Mouse (Mus musculus): ENCODE data around the gene Rhov. TPM values are rescaled to one million over a fixed set of nuclear protein-coding genes. Genes with fewer than 3 reads are reported as not detected.

The Rhov gene
- polyA plus RNA-seq, 1 experiment from 2014 or later, result 2.2 TPM

DNA sequence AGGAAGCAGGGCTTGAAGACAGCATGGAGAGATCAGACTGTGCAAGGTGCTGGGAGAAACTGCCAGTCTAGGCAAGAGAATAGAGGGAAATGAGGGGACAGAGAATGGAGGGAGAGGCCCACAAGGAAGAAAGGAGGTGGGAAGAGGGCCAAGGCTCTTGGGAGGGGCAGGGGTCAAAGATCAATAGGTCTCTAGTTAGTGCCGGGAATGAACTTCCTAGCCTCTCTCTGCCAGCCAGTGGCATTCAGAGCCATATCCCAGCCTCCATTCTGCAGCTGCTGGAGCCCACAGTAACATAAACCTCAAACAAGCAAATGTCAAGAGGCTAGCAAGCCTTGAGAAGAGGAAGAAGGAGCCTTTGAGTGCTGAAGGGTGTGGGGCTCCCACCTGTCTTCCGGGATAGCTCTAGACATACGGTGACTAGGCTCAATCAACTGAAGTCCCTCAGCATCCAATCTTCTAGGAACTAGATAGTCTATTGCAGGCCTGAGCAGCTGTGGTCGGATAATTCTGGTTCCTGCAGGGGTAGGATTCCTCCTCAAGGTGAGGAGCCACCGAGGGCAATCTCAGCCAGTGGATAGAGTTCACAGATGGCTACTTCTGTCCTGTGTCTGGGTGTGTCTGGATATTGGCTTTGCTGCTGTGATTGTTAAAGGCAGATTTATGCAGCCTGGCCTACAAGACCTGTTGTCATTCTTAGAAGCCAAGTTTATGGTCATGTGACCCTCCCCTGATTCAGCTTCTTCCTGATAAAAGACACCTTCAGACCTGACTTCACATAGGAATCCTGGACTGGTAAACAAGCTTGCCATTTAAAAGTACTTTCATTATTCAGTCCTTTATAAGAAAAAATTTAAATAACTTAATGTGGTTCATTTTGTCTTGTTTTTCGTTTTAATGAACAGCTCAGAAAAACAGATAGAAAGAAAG is 41.0 kb downstream of the Rhov start, which contains the start of gene Ppp1r14d:
Ppp1r14d (minus strand) TSS at position 132 of the 930 bp plus-strand sequence.
- H3K36me3 ChIP-seq (replicated peaks; ENCODE audit: control insufficient read depth, insufficient read depth, low read depth, low read length), result no peaks in the 10 kb centered on the region
- H3K9ac ChIP-seq (replicated peaks; ENCODE audit: low read length), result no peak within 1 kb of the TSS
- no peak for ATAC-seq (replicated peaks; ENCODE audit: insufficient number of reproducible peaks, low FRiP score, low TSS enrichment, low read depth)
- no peak within 1 kb of the TSS for H3K4me3 ChIP-seq (ENCODE audit: low read depth, low read length)
- 68% methylated on average over 6 of the region's 6 CpGs for WGBS
- no peaks in the 10 kb centered on the region for H3K27me3 ChIP-seq (ENCODE audit: control insufficient read depth, insufficient read depth, low read length)
- H3K27ac ChIP-seq (replicated peaks; ENCODE audit: low read depth, low read length), result no peak within 1 kb of the TSS
- DNase-seq (ENCODE audit: low spot score), result no peak
- H3K9me3 ChIP-seq (replicated peaks; ENCODE audit: control insufficient read depth, low read length), result no peaks in the 10 kb centered on the region
- no peaks in the 10 kb centered on the region for H3K4me1 ChIP-seq (ENCODE audit: control insufficient read depth, insufficient read depth, low read length)
- H3K4me2 ChIP-seq (ENCODE audit: low read depth, low read length), result no peak within 1 kb of the TSS

Other genes with a start within 250 kb of the Rhov start
- gene Ccdc32, start 241.9 kb downstream of the Rhov start, polyA plus RNA-seq (2014; fragmentation: Nextera tagmentation; extraction: Ambion mirVana), result 22.6 and 26.4 TPM in 2 replicates
- gene Rpusd2, start 236.5 kb downstream of the Rhov start, polyA plus RNA-seq (2014; fragmentation: Nextera tagmentation; extraction: Ambion mirVana), result 4.7 and 6.2 TPM in 2 replicates
- 40.8 and 43.2 TPM in 2 replicates for gene Knl1, start 224.2 kb downstream of the Rhov start, polyA plus RNA-seq (2014; fragmentation: Nextera tagmentation; extraction: Ambion mirVana)
- 79.2 and 82.1 TPM in 2 replicates for gene Rad51, start 158.5 kb downstream of the Rhov start, polyA plus RNA-seq (2014; fragmentation: Nextera tagmentation; extraction: Ambion mirVana)
- 43.1 and 44.2 TPM in 2 replicates for gene Rmdn3, start 114.2 kb downstream of the Rhov start, polyA plus RNA-seq (2014; fragmentation: Nextera tagmentation; extraction: Ambion mirVana)
- 2.9 and 6.4 TPM in 2 replicates for gene Gchfr, start 103.5 kb downstream of the Rhov start, polyA plus RNA-seq (2014; fragmentation: Nextera tagmentation; extraction: Ambion mirVana)
- 0.31 and 0.41 TPM in 2 replicates for gene Gm14137, start 96.8 kb downstream of the Rhov start, polyA plus RNA-seq (2014; fragmentation: Nextera tagmentation; extraction: Ambion mirVana)
- gene Zfyve19, start 62.7 kb downstream of the Rhov start, polyA plus RNA-seq (2014; fragmentation: Nextera tagmentation; extraction: Ambion mirVana), result 44.3 and 46.1 TPM in 2 replicates
- 25.9 and 26.2 TPM in 2 replicates for gene Dnajc17, start 62.5 kb downstream of the Rhov start, polyA plus RNA-seq (2014; fragmentation: Nextera tagmentation; extraction: Ambion mirVana)
- gene Ppp1r14d, start 41.4 kb downstream of the Rhov start, polyA plus RNA-seq (2014; fragmentation: Nextera tagmentation; extraction: Ambion mirVana), result not detected in 2 replicates
- 8.9 and 9.8 TPM in 2 replicates for gene Spint1, start 33.9 kb downstream of the Rhov start, polyA plus RNA-seq (2014; fragmentation: Nextera tagmentation; extraction: Ambion mirVana)
- 9.2 and 9.6 TPM in 2 replicates for gene Vps18, start 17.5 kb upstream of the Rhov start, polyA plus RNA-seq (2014; fragmentation: Nextera tagmentation; extraction: Ambion mirVana)
- gene Dll4, start 54.5 kb upstream of the Rhov start, polyA plus RNA-seq (2014; fragmentation: Nextera tagmentation; extraction: Ambion mirVana), result 2.9 and 3.2 TPM in 2 replicates
- 0.34 and 0.46 TPM in 2 replicates for gene Chac1, start 80.0 kb upstream of the Rhov start, polyA plus RNA-seq (2014; fragmentation: Nextera tagmentation; extraction: Ambion mirVana)
- 3.6 and 4.3 TPM in 2 replicates for gene Ino80, start 206.4 kb upstream of the Rhov start, polyA plus RNA-seq (2014; fragmentation: Nextera tagmentation; extraction: Ambion mirVana)

Data from embryonic facial prominence, embryonic 11.5 days (tissue).